Mouse (Mus musculus) c-Kit-positive CD71-positive TER-119-positive erythroid progenitor cells, embryonic 14.5 days (primary cell): Measurements from ENCODE around the gene Ldhb.
"Not testable (repeated sequence)": the region's sequence is repeated elsewhere in the genome, so short reads cannot be mapped to it uniquely, and the experiment has no call there.

Experiments
- DNase-seq: peaks from one replicate; pipeline ENCODE4 v3.0.0-alpha.2; 2013; ENCODE audit warnings: low spot score

The Ldhb gene

DNA sequence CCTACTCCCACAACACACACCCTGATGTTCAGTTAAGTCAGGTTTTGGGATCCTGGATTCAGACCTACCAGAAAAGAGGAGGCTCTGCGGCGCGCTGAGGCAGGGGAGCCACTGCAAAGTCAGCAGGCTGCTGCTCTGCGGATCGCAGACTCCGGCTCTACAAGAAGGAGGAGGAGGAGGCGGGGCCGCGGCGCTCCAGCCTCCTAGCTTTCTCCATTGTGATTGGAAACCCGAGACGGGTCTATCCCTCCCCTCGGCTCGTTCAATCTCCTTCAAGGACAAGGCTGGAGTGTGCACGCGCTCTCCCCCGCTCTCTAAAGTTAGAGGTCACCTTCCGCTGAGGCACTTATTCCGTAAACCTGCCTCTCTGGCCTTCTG is at the start of gene Ldhb:
Ldhb (minus strand) TSS at position 173 of the 378 bp plus-strand sequence.
- DNase-seq = no peak

DNA sequence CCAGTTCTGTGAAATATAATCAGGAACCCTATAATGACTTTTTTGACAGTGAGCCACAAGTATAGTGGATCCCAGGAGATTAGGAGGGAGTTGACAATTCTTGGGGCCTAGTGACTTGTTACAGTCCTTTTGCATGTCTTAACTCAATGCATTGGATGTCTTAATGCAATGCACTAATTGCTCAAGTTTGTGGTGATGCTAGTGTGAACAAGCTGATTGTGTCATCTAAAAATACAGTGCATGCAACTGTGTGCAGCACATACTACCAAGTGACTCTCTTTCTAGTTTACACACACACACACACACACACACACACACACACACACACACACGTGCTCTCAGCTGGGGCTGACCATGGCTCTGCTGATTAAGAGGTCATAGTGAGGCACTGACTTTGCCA is 48.2 kb upstream of the Ldhb start:
- DNase-seq = no peak

DNA sequence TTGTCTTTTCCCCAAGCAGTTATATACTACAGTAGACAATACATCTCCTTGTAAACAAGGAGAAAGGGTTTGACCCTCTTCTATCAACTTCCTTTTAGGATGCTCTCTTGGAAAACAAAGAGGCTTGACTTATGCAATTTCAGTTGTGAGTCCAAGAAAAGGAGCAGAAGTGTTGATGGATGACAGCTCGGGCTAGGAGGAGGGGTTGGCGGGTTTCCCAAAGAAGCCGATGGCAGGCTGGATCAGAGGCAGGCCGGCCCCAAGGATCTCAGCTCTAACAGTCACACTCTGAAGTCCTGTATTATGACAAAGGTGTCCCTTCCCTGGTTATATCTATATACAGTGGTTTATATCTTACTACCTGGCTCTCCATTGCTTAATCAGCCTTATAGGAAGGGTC is 43.7 kb upstream of the Ldhb start:
- DNase-seq = no peak

DNA sequence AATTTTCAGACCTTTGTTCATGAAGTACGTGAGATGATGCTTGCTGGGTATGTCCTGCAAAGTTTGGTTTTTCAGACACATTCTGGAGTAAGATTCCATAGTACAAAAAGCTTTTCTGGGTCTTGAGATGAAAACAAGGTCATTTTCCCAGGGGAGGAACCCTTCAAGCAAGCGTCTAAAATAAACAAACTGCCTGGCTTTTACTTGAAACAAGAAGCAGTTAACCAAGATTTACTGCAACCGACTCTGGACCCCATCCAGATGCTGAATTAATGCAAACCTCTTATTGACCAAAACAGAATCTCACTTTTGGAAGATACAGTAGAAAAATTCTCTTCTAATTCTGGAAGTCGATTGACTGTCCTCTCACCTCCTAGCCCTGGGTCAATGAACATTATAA is 43.1 kb upstream of the Ldhb start:
- DNase-seq = no peak

DNA sequence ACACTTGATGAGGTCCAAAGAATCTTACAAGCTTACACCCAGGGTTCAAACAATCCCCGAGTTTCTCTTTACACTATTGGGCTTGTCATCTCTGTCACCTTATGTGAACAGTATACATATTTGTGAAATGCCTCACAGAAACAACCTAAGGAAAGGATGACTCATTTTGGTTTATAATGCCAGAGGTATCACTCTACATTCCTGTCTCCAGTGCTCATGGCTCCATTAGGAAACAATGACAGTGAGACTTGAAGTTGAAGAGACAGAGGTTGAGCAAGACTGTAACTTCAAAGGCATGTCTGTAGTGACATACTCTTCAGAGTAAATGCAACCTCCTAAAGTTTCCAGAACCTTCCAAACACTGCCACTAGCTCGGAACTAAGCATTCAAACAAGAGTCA is 40.6 kb upstream of the Ldhb start:
- DNase-seq = no peak

DNA sequence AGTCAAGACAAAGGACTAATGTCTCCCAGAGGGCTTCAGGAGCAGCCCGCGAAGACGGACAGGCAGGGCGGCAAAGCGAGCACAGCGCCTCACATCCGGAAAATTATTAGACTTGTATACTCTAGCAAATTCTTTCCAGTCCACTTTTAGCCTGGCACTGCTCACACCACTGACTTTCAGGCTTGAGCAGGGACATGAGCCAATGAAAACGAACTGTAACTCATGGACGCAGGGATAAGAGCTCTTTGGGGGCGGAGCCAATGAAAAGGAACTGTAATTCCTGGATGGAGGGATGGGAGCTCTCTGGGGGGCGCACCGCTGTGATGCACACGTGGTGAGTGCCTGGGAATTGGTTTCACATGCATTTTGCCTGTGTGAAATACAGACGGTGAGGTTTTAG is 37.4 kb upstream of the Ldhb start:
- no peak for DNase-seq

DNA sequence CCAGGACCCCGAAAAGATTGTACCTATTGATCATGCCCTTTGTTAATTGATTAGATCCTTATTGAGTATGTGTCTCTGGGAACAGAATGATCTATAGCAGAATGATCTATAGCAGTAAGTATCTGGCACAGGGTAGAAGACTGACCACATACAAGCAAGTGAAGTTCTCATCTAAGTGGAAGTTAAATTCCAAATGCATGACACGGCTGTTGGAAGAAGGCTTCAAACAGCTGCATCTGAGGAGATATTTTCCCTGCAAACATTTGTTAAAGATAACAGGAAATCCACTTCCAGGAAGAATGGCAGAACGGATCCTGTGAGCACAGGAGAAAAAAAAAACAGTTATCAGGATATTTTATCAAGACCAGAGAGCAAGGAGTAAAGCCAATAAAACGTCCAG is 35.9 kb upstream of the Ldhb start:
- no peak for DNase-seq

DNA sequence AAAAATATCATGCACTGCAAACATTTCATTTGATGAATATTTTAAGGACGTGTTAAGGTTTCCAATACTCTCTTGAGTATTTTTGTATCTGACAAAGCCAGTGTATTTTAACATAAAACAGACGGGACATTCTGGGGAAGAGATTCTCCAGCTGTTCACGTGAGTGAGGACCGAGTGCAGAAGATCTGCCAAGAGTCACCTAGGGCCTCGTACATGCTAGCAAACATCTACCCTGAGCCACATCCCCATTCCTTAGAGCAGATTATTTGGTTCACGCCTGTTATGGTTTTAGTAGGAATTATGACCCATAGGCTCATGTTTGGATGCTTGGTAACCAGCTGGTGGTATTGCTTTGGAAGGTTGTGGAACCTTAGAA is 35.0 kb upstream of the Ldhb start:
- DNase-seq = no peak

DNA sequence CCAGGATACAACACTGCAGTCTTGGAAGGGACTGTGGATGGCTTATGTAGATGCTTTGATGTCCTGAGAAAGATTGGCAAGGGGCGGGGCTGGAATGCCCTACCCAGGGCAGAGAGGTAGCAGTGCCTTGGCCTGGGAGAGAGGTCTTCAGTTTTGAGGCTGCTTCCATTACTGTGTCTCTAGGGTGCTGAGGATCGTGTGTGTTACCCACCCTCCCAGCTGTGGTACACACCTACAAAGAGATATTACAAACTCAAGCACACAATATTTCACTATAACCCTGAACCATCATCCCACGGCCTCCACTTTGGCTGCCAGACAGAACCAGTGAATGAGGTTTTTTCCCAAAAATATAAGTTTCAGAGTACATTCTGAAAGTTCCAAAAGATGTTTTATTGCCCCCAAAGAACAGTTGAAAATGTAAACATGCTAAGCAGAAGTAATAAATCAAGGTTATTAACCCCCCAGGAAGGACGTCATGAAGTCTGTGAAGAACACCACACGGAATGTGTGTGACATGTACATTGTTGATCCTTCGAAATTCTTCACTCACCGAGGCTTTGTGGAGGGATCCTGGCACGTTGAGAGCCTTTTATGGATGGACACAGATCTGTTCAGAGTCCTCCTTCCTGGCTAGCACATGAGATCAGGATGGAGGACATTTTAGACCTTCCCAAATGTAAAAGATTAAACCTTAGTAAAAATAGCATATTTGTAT is 34.5 kb upstream of the Ldhb start:
- no peak for DNase-seq

DNA sequence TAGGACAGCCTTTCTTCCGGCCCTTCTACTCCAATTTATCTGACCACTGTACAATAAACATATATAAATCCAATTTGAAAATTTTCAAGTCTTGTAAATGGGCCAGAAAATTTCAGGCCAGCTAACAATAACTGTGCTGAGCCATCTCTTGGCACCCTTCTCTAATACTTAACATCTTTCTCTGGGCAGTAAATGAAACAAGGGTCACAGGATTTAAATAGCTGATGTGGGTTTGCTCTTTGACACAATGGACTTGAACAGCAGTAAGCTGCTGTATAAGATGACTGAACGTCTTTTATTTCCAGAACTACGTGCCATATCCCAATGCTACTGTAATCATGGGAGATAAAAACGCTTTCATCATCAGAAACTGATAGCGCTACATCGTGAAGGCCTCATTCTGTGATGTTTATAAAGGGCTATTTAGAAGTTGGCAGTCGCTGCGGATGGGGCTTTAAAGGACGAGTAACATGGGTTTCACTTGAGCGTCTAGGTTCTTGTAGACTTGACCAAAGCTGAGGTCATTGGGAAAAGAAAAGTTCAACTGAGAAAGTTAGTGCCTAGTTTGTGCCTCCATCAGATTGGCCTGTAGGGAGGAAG is 32.9 kb upstream of the Ldhb start:
- no peak for DNase-seq

DNA sequence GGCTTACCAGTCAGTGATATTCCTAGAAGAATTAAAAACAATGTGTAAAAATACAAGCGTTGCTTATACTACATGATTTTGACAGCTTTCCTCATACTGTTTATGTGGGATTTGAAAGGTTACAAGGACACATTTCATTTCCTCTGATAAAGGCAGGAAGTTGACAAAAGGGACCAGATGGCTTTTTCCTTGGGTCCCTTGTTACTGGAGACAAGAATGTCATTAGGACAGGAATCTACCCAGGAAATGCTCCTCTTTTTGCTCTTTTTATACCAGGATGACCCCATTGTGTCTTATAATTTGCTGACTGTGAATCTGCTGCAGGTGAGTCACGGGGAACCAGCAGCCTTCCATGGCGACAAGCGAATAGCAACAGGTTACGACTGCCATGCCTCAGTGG is 32.4 kb upstream of the Ldhb start:
- DNase-seq = no peak

DNA sequence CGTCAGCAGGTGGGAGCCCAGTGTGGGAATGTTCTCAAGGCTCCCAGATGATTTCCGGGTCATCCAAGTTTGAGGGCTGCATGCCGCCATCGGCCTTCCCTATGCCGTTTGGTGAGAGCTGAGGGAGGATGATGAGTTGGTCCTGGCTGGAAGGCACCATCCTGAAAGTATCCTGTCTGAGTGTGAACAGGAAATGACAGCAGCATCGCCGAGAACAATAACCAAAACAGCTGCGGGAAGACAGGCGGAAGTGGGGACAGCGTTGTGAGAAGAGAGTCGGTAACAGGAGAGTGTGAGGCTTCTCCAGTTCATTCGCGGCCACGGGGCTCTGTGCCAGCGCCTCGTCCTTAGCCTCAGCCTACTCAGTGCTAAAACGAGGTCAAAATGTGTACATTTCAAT is 30.7 kb upstream of the Ldhb start:
- DNase-seq = no peak

DNA sequence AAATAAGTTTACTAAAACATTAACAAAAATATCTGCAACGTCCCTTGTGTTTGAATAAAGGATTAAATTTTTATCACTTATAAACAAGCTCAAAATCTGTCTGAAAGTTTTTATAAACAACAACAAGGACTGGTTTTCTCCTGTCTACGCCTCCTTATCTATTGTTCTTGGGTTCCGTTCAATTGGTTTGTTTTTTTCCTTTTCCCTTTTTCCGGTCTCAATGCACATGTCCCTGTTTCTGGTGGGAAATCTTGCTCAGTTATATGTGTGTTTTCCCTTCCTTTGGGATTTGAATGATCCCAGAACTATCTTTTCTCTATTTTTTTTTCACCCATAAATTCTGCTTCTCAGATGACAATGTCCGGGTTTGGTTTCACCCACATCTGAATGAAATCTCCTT is 25.7 kb upstream of the Ldhb start:
- no peak for DNase-seq

DNA sequence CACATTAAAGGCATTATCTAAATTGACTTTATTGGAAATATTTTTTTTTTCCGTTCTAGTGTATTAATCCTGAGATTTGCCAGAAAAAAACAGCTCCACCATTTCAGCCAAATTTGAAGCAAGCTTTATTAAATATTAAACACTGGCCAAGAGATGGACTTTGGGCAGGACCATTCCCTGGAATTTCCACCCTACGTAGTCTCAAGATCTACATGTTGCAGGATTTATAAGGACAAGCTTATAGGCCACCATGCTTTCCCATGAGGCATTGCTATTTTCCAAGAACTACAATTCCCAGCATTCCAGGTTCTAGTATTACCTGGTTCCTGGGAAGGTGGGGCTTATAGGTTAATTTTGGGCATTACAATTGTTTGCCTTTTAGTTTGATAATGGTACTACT is 24.9 kb upstream of the Ldhb start:
- DNase-seq = no peak

DNA sequence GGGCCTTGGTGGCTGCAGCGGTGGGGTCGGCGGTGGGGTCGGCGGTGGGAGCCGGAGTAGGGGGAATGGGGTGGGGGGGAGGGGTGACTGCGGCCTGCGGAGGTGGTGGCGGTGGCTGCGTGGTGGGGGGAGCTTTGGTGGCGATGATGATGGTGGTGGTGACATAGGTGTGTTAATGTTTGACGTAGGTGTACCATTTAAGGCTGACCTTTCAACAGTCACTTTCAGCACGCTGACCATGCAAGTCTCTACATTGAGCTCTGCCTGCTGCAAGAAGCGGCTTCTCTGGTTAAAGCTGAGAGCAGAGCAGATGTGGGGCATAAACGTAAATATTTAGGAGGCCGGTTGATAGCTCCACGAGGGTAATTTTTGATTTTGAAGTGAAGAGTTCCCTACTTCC is 24.4 kb upstream of the Ldhb start:
- DNase-seq = no peak

DNA sequence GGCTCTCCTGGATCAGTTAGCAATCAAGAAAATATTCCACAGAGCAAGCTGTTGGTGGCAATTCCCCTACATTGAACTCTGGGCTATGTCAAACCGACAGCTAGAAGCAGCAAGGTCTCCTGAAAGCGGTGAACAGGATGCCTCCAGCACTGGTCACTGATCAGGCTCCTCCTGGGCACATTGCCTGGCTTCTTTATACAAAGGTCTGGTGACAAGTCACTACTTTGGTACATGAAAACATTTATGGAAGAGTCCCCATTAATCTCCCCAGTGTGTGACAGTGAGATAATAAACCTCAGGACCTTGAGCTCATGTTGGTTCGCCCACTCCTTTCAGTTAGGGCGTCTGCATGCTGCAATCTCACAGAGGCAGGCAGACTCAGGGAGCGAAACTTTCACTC is 22.6 kb upstream of the Ldhb start:
- no peak for DNase-seq

DNA sequence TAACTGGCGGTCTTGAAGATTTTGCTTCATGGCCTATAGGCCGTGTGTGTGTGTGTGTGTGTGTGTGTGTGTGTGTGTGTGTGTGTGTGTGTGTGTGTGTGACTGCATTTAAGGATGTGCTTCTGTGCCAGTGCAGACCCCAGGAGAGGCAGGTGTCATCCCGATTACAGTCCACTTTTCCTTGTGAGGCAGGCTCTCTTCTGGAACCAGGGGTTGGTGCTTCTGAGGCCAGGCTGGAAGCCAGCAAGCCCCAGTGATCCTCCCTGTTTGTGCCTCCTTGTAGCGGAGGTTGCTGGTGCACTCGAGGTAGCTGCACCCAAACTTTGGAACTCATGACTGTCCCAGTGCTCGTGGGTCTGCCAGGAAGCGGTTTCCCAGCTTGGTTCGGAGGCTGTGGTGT is 21.9 kb upstream of the Ldhb start:
- no peak for DNase-seq

DNA sequence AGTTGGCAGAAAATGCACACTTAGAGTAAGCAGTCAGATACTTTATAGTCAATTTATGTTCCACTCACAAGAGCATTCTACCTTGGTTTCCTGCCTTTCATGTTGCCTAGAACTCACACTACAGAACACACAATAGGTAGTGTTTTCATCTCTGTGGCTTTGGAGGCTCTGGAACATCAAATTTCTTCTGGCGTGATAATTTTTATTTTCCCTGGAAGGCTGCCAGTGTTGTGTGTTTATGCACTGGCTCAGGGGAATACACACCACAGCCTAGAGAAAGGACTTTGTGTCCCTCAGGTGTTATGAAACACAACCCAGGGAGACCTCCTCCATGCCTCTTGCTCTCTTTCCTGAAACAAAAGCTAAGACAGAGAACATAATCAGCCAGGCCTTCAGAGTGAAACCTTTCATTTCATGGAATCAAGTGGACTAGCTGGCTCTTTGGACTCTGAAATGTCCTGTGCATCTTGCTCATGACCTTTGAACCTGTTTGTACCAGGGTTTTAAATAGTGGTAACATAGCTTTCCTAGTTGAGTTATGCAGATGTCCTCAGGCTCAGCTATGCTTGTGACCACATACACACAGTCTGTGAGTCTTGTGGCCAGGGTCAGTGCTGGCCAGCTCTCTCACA is 20.3 kb upstream of the Ldhb start:
- no peak for DNase-seq

DNA sequence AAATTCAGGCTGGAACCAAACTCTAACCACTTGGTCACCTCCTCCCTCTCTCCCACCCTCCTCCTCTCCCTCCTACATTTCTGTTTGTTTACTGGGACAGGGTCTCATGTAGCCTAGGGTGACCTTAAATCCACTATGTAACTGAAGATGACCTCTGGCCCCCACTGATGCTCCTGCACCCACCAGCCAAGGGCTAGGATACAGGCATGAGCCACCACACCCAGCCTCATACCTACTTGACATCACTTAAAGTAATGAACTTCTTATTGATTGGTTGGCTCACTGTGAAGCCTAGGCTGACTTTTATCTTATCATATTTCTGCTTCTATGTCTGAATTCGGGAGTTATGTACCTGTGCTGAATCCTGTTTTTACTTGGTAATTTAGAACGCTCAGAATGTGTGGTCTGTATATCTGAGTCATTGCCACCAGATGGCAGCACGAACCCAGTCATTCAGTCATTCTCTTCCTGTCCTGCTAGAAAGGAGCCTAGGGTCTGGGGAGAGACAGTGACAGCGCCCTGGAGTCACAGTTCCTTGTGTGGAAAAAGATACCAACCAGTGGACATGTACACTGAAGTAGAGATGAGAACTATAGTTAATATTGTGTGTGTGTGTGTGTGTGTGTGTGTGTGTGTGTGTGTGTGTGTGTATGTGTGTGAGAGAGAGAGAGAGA is 17.0 kb upstream of the Ldhb start:
- DNase-seq = peak; percentile 23

DNA sequence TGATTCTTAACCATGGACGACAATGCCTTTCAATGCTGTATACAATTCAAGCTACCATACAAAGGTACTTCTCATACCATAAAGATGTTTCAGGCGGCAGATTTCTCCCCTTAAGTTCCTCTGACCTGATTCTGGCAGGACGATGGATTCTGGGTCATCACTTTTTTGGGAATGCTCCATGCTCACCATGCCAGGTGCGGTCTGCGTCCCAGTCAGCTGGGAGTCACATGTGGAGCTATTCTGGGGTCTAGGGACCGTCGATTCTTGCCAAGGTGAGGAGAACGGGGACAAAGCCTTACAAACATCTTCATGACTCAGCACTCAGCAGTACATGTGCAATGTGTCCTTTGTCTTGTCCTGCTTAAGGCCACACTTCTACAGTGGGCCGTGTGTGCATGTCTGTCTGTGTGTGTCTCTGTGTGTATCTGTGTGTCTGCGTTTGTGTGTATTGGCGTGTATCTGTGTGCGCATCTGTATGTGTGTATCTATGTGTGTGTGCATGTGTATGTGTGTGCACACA is 13.9 kb upstream of the Ldhb start:
- DNase-seq = no peak

DNA sequence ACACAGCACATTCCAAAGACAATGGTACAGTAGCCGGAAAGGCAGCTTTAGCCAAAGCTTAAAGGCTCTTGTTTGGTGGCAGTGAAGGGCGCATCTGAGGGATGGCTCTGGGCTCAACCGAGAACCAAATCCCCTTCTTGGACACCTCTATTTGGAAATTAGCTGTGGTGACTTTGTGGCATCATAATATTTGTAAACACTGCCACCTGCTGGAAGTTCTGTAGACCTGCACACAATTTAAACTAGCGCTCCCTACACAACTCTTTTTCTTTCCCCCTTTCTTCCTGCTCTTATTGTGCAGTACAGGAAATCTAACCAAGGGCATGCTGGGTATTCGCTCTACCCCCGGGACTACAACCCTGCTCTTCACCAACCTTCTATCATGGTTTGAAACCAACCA is 11.4 kb upstream of the Ldhb start:
- peak; percentile 44 for DNase-seq

DNA sequence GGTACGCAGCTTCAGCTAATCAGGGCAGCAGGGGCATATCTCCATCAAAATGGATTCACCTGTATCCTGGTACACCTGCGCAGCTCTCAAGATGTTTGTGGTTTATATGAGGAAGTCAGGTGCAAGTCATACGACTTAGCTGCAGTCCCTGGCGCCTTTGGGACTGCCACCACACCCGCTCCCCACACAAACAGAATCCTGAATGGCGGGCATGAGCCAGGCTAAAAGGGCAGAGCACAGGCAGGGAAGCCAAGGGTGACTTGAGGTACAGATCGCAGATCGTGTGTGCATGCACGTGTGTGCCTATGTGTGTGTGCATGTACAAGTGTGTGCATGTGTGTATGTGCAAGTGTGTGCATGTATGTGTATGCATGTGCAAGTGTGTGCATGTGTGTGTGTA is 7.6 kb upstream of the Ldhb start:
- DNase-seq = not testable (repeated sequence)

DNA sequence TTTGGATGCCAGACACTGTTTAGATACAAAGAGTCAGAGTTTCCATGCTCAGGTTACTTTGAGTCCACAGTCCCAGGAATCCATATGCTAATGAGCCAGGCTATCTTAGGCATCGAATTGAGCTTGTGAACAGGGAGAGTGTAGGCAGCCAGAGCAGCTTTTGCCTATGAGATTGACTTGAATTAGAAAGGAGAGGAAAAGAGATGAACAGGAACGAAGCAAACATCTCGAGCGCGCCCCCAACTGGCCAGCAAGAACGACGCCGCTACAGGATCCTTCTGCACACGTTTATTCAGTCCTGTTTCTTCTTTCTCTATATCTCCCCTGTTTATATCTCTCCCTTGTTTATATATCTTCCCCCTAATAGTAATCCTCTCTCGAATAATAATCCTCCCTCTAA is 7.2 kb upstream of the Ldhb start:
- no peak for DNase-seq
